In the genomic region with DNA sequence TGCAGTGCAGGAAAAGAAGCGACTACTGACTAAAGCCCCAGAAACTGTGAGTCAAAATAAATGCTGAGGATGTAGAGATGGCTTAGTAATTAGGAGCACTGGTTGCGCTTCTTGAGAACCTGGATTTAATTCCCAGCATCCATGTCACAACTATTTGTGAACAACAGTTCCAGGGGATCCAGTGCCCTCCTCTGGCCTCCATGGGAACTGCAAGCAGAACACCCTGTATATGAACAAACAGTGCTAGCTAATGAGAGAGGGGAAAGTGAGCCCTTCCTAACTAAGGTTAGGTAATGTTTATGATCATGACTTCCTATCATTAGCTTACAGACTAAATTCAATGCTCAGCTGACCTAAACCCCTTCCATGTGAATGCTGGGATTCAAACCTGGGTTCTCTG, we compare ENCODE assay signal across 9 mouse cellular contexts. TPM values are rescaled to one million over a fixed set of nuclear protein-coding genes. Genes with fewer than 3 reads are reported as not detected.
DNase-seq lines count a peak whose midpoint lies in the region; ATAC-seq and TF ChIP-seq lines count a peak whose summit lies in the region.
"Had no signal": no experiment of that assay in that cellular context is flagged by ENCODE, and none has a peak within 500 bp of the region (broad histone marks: within the 10 kb centered on the region; RNA-seq: fewer than 3 reads in every experiment).

No protein-coding gene starts in this region.

- H3K27ac ChIP-seq in gastrocnemius, adult 2 months = no peak overlapping the region
- H3K27ac ChIP-seq in small intestine, adult 2 months (ENCODE audit: insufficient read depth, low read depth, low read length) = no peak overlapping the region

- TF ChIP-seq POLR2A in small intestine, adult 2 months (IDR thresholded peaks at IDR 0.05; ENCODE audit: low read depth, low read length) = no peak

- no peak for ATAC-seq in Patski

- no peak overlapping the region for H3K4me3 ChIP-seq in gastrocnemius, adult 2 months
- H3K4me3 ChIP-seq in small intestine, adult 2 months (ENCODE audit: low read depth, low read length) = no peak overlapping the region
- H3K4me3 ChIP-seq: myocyte had no signal

- H3K4me1 ChIP-seq in small intestine, adult 2 months (ENCODE audit: control insufficient read depth, insufficient read depth, insufficient read length, low read length) = no peaks in the 10 kb centered on the region

- CTCF ChIA-PET in Patski (lab: Charles Lee) = no interaction called here

- POLR2A ChIA-PET in Patski (lab: Charles Lee) = no interaction called here

- WGBS in small intestine, adult 2 months = 98% methylated on average over 2 of the region's 2 CpGs

- H3K27me3 ChIP-seq in Patski = no peaks in the 10 kb centered on the region
- no peaks in the 10 kb centered on the region for H3K27me3 ChIP-seq in small intestine, adult 2 months (ENCODE audit: control insufficient read depth, insufficient read depth, low read length)

- peak; percentile 20 for DNase-seq in gastrocnemius, adult 2 months
- no peak for DNase-seq in gastrocnemius, postnatal 36 days
- peak; percentile 31 for DNase-seq in 3T3-L1 (ENCODE audit: low read depth, low spot score)
- no peak for DNase-seq in Patski (ENCODE audit: low read depth, low spot score)
- peak; percentile 1 for DNase-seq in hindlimb bud, embryonic 11.5 days (ENCODE audit: extremely low spot score, low read depth, low spot score)
- DNase-seq in left cerebral cortex, postnatal 36 days (ENCODE audit: low spot score in 2 of 2) = no peak
- DNase-seq in layer of hippocampus, adult 9-11 months = no peak

- intact Hi-C loops in gastrocnemius, adult 2 months (cut with DNase I) = no loop called here
- intact Hi-C loops in gastrocnemius, postnatal 36 days (cut with DNase I) = no loop called here
- intact Hi-C loops in left cerebral cortex, postnatal 36 days (cut with DNase I) = no loop called here

- in situ Hi-C loops in Patski (cut with MboI; ENCODE audit: low pct_unique_long_range_greater_than_20kb) = no loop called here

- peak; percentile 57 for TF ChIP-seq CTCF in gastrocnemius, adult 2 months (IDR thresholded peaks at IDR 0.05)
- TF ChIP-seq CTCF in Patski (IDR thresholded peaks at IDR 0.05) = peak; percentile 71
- TF ChIP-seq CTCF in small intestine, adult 2 months (IDR thresholded peaks at IDR 0.05; ENCODE audit: extremely low read depth, insufficient read length, insufficient replicate concordance, low read depth, low read length) = peak; percentile 40; the same call in 1 of the 2 replicates

- H3K36me3 ChIP-seq in small intestine, adult 2 months (ENCODE audit: control insufficient read depth, insufficient read depth, low read length) = peaks cover 10% of the 10 kb centered on the region

RNA-seq across cellular contexts. Expression of gene Hk3, which starts 36.9 kb away (rescaled TPM):
- total RNA-seq in gastrocnemius, adult 2 months (2021) = under 1 TPM; 0.23 to 0.25 TPM
- total RNA-seq in gastrocnemius, postnatal 36 days (2021) = under 1 TPM; 0.18 to 0.74 TPM
- not detected for polyA plus RNA-seq in Patski (2021)
- polyA plus RNA-seq in small intestine, adult 2 months (2012; rRNA removed) = 1.7 and 1.8 TPM in 2 replicates
- total RNA-seq in left cerebral cortex, postnatal 36 days (2021) = 1 to 10 TPM; 1.1 to 1.7 TPM
- polyA plus RNA-seq: myocyte had no signal

RNA-seq across cellular contexts. Expression of gene Uimc1, which starts 42.1 kb away (rescaled TPM):
- total RNA-seq in gastrocnemius, adult 2 months (2021) = 10 to 100 TPM; 12.9 to 13.4 TPM
- 10 to 100 TPM; 10.6 to 11.4 TPM for total RNA-seq in gastrocnemius, postnatal 36 days (2021)
- 38.1 TPM for polyA plus RNA-seq in Patski (2021)
- 0.61 and 1.5 TPM in 2 replicates for polyA plus RNA-seq in small intestine, adult 2 months (2012; rRNA removed)
- total RNA-seq in left cerebral cortex, postnatal 36 days (2021) = 10 to 100 TPM; 16.6 to 22.2 TPM

RNA-seq across cellular contexts. Expression of gene Zfp346, which starts 47.1 kb away (rescaled TPM):
- total RNA-seq in gastrocnemius, adult 2 months (2021) = 10 to 100 TPM; 12.1 to 14.2 TPM
- total RNA-seq in gastrocnemius, postnatal 36 days (2021) = 10 to 100 TPM; 10.1 to 11.8 TPM
- 22.2 TPM for polyA plus RNA-seq in Patski (2021)
- 4.0 and 4.1 TPM in 2 replicates for polyA plus RNA-seq in small intestine, adult 2 months (2012; rRNA removed)
- 10 to 100 TPM; 39.0 to 47.3 TPM for total RNA-seq in left cerebral cortex, postnatal 36 days (2021)

Comparison
In these comparisons a context has a peak if more than half of its experiments do, and no peak if none do; other contexts are left out.
1. DNase-seq: peak in gastrocnemius, adult 2 months (single experiment), 3T3-L1 (single experiment) and hindlimb bud, embryonic 11.5 days (single experiment); none in gastrocnemius, postnatal 36 days (0 of 2), Patski (single experiment), left cerebral cortex, postnatal 36 days (0 of 2) and layer of hippocampus, adult 9-11 months (single experiment).
2. Peak in every context shown above with its lines, with median percentiles within 50 percentile points of each other: CTCF ChIP-seq.